Mouse (Mus musculus) megakaryocyte, embryonic 14.5 days (primary cell): Measurements from ENCODE around the gene Robo1. TPM values are rescaled to one million over a fixed set of nuclear protein-coding genes. Genes with fewer than 3 reads are reported as not detected.
"Not testable (repeated sequence)": the region's sequence is repeated elsewhere in the genome, so short reads cannot be mapped to it uniquely, and the experiment has no call there.

Source experiments
- H3K27me3 ChIP-seq: replicated peaks from 2 replicates; pipeline ENCODE3; 2012; ENCODE audit warnings: inconsistent platforms
- H3K36me3 ChIP-seq: replicated peaks from 2 replicates; pipeline ENCODE3; 2012; ENCODE audit warnings: low read length, inconsistent platforms, mixed read lengths
- H3K4me1 ChIP-seq: 2 replicates; pipeline ENCODE4 v1.6.1; 2012; ENCODE audit warnings: inconsistent platforms
- H3K4me3 ChIP-seq: replicated peaks from 2 replicates; pipeline ENCODE3; 2012; ENCODE audit warnings: moderate library complexity, mild to moderate bottlenecking, inconsistent platforms
- H3K9me3 ChIP-seq: 2 replicates; pipeline ENCODE4 v1.6.1; 2012; ENCODE audit warnings: inconsistent platforms
- FLI1 ChIP-seq: IDR thresholded peaks from 2 replicates; pipeline ENCODE4 v1.6.1; 2012; ENCODE audit warnings: low read length, inconsistent platforms, mixed read lengths
- GATA1 ChIP-seq: IDR thresholded peaks from 3 replicates; pipeline ENCODE4 v1.6.1; 2012; ENCODE audit warnings: mixed read lengths, low read length, inconsistent platforms, borderline replicate concordance
- polyA plus RNA-seq: library from polyadenylated mRNA; stranded (reverse); fragments of >175 nt; gene quantifications from 2 replicates; pipeline ENCODE4 v1.2.3, GENCODE M21; 2012; ENCODE audit warnings: low replicate concordance; ENCODE audit not compliant: insufficient read depth

Robo1 gene
- polyA plus RNA-seq, 1 experiment, result 0.03 TPM

GRCm38 (mm10) chr16:72543928-72544327 lies 235.8 kb downstream of the Robo1 start:
- no peaks in the 10 kb centered on the region for H3K9me3 ChIP-seq
- no peaks in the 10 kb centered on the region for H3K27me3 ChIP-seq
- TF ChIP-seq GATA1 (no peak), FLI1 (no peak)
- no peak overlapping the region for H3K4me3 ChIP-seq
- H3K36me3 ChIP-seq, result no peaks in the 10 kb centered on the region
- no peaks in the 10 kb centered on the region for H3K4me1 ChIP-seq

GRCm38 (mm10) chr16:72544950-72545349 lies 236.8 kb downstream of the Robo1 start:
- no peaks in the 10 kb centered on the region for H3K4me1 ChIP-seq
- no peaks in the 10 kb centered on the region for H3K27me3 ChIP-seq
- H3K4me3 ChIP-seq, result no peak overlapping the region
- no peaks in the 10 kb centered on the region for H3K9me3 ChIP-seq
- TF ChIP-seq GATA1 (no peak), FLI1 (no peak)
- no peaks in the 10 kb centered on the region for H3K36me3 ChIP-seq

GRCm38 (mm10) chr16:72551672-72552243 lies 243.7 kb downstream of the Robo1 start:
- no peak overlapping the region for H3K4me3 ChIP-seq
- no peaks in the 10 kb centered on the region for H3K27me3 ChIP-seq
- H3K4me1 ChIP-seq, result no peaks in the 10 kb centered on the region
- no peak for TF ChIP-seq FLI1
- no peaks in the 10 kb centered on the region for H3K9me3 ChIP-seq
- H3K36me3 ChIP-seq, result no peaks in the 10 kb centered on the region

GRCm38 (mm10) chr16:72553713-72554112 lies 245.6 kb downstream of the Robo1 start:
- no peaks in the 10 kb centered on the region for H3K4me1 ChIP-seq
- H3K9me3 ChIP-seq, result no peaks in the 10 kb centered on the region
- no peak for TF ChIP-seq GATA1
- no peak for TF ChIP-seq FLI1
- no peak overlapping the region for H3K4me3 ChIP-seq
- no peaks in the 10 kb centered on the region for H3K36me3 ChIP-seq
- H3K27me3 ChIP-seq, result no peaks in the 10 kb centered on the region

- H3K4me3 ChIP-seq, H3K27me3 ChIP-seq, H3K36me3 ChIP-seq, H3K9me3 ChIP-seq, H3K4me1 ChIP-seq: not testable (repeated sequence)
Measured at GRCm38 (mm10) chr16:72562149-72562548, 254.0 kb downstream of the Robo1 start.

- Histone ChIP-seq H3K36me3 (no peaks in the 10 kb centered on the region), H3K27me3 (no peaks in the 10 kb centered on the region), H3K4me3 (no peak overlapping the region), H3K9me3 (no peaks in the 10 kb centered on the region; the same call in 1 of the 2 replicates), H3K4me1 (no peaks in the 10 kb centered on the region)
- no peak for TF ChIP-seq FLI1
- no peak for TF ChIP-seq GATA1
Measured at GRCm38 (mm10) chr16:72563196-72563963, 255.3 kb downstream of the Robo1 start.

- H3K4me1 ChIP-seq, result no peaks in the 10 kb centered on the region
- no peak overlapping the region for H3K4me3 ChIP-seq
- no peaks in the 10 kb centered on the region for H3K27me3 ChIP-seq
- no peaks in the 10 kb centered on the region for H3K36me3 ChIP-seq
- H3K9me3 ChIP-seq, result no peaks in the 10 kb centered on the region
- no peak for TF ChIP-seq FLI1
- TF ChIP-seq GATA1, result no peak
Measured at GRCm38 (mm10) chr16:72575171-72575570, 267.1 kb downstream of the Robo1 start.

- TF ChIP-seq FLI1, result no peak
- TF ChIP-seq GATA1, result no peak
- Histone ChIP-seq H3K9me3 (no peaks in the 10 kb centered on the region), H3K4me3 (no peak overlapping the region), H3K36me3 (no peaks in the 10 kb centered on the region), H3K4me1 (no peaks in the 10 kb centered on the region), H3K27me3 (no peaks in the 10 kb centered on the region)
Measured at GRCm38 (mm10) chr16:72576956-72577355, 268.9 kb downstream of the Robo1 start.

- no peak for TF ChIP-seq GATA1
- TF ChIP-seq FLI1, result no peak
- H3K27me3 ChIP-seq, result no peaks in the 10 kb centered on the region
- no peak overlapping the region for H3K4me3 ChIP-seq
- H3K4me1 ChIP-seq, result no peaks in the 10 kb centered on the region
- no peaks in the 10 kb centered on the region for H3K36me3 ChIP-seq
- H3K9me3 ChIP-seq, result no peaks in the 10 kb centered on the region; the same call in 1 of the 2 replicates
Measured at GRCm38 (mm10) chr16:72584454-72585159, 276.5 kb downstream of the Robo1 start.

- Histone ChIP-seq H3K9me3 (no peaks in the 10 kb centered on the region; the same call in 1 of the 2 replicates), H3K27me3 (no peaks in the 10 kb centered on the region), H3K36me3 (no peaks in the 10 kb centered on the region), H3K4me3 (no peak overlapping the region), H3K4me1 (no peaks in the 10 kb centered on the region)
- TF ChIP-seq GATA1 (no peak), FLI1 (no peak)
Measured at GRCm38 (mm10) chr16:72585160-72585813, 277.2 kb downstream of the Robo1 start.
